Mouse (Mus musculus): ENCODE measurements around the gene Disp1. TPM values are rescaled to one million over a fixed set of nuclear protein-coding genes. Genes with fewer than 3 reads are reported as not detected.
A peak's percentile ranks its signal among the peaks of the same experiment; 100 is the strongest.

Gene Disp1
- polyA plus RNA-seq, 1 experiment from 2014 or later = 8.2 TPM

GRCm38 (mm10) chr1:183194763-183195162 lies 26.6 kb downstream of the Disp1 start:
- no peak overlapping the region for H3K4me3 ChIP-seq
- no peaks in the 10 kb centered on the region for H3K27me3 ChIP-seq
- no peaks in the 10 kb centered on the region for H3K9me3 ChIP-seq (replicated peaks)
- no peak overlapping the region for H3K9ac ChIP-seq
- H3K4me2 ChIP-seq = no peak overlapping the region
- 78% methylated on average over 18 of the region's 18 CpGs for WGBS
- H3K4me1 ChIP-seq = peaks cover 29% of the 10 kb centered on the region
- no peak for ATAC-seq
- no peaks in the 10 kb centered on the region for H3K36me3 ChIP-seq (ENCODE audit: poor library complexity, severe bottlenecking)
- no peak overlapping the region for H3K27ac ChIP-seq

GRCm38 (mm10) chr1:183194151-183194550 lies 27.2 kb downstream of the Disp1 start:
- H3K27me3 ChIP-seq = no peaks in the 10 kb centered on the region
- WGBS = 36% methylated on average over 5 of the region's 5 CpGs
- H3K9me3 ChIP-seq (replicated peaks) = no peaks in the 10 kb centered on the region
- no peak overlapping the region for H3K27ac ChIP-seq
- H3K4me3 ChIP-seq = no peak overlapping the region
- peaks cover 35% of the 10 kb centered on the region for H3K4me1 ChIP-seq
- ATAC-seq = no peak
- H3K4me2 ChIP-seq = no peak overlapping the region
- no peak overlapping the region for H3K9ac ChIP-seq
- no peaks in the 10 kb centered on the region for H3K36me3 ChIP-seq (ENCODE audit: poor library complexity, severe bottlenecking)

- H3K9ac ChIP-seq = no peak overlapping the region
- no peak for ATAC-seq
- WGBS = 73% methylated on average over 10 of the region's 10 CpGs
- H3K27me3 ChIP-seq = no peaks in the 10 kb centered on the region
- H3K9me3 ChIP-seq (replicated peaks) = no peaks in the 10 kb centered on the region
- H3K4me1 ChIP-seq = peaks cover 41% of the 10 kb centered on the region
- H3K27ac ChIP-seq = no peak overlapping the region
- H3K4me2 ChIP-seq = no peak overlapping the region
- H3K4me3 ChIP-seq = no peak overlapping the region
- no peaks in the 10 kb centered on the region for H3K36me3 ChIP-seq (ENCODE audit: poor library complexity, severe bottlenecking)
Measured at GRCm38 (mm10) chr1:183191398-183191797, 29.9 kb downstream of the Disp1 start.

- Histone ChIP-seq H3K4me2 (no peak overlapping the region), H3K36me3 (ENCODE audit: poor library complexity, severe bottlenecking) (no peaks in the 10 kb centered on the region), H3K9ac (no peak overlapping the region), H3K9me3 (replicated peaks) (no peaks in the 10 kb centered on the region), H3K4me3 (no peak overlapping the region), H3K27me3 (no peaks in the 10 kb centered on the region), H3K4me1 (peaks cover 41% of the 10 kb centered on the region), H3K27ac (no peak overlapping the region)
- 82% methylated on average over 9 of the region's 9 CpGs for WGBS
- no peak for ATAC-seq
Measured at GRCm38 (mm10) chr1:183190456-183190855, 30.9 kb downstream of the Disp1 start.

- Histone ChIP-seq H3K27ac (no peak overlapping the region), H3K4me1 (peaks cover 35% of the 10 kb centered on the region), H3K4me3 (no peak overlapping the region), H3K4me2 (no peak overlapping the region), H3K27me3 (no peaks in the 10 kb centered on the region), H3K9me3 (replicated peaks) (no peaks in the 10 kb centered on the region), H3K9ac (no peak overlapping the region), H3K36me3 (ENCODE audit: poor library complexity, severe bottlenecking) (no peaks in the 10 kb centered on the region)
- no peak for ATAC-seq
- WGBS = 39% methylated on average over 10 of the region's 10 CpGs
Measured at GRCm38 (mm10) chr1:183189014-183189662, 32.2 kb downstream of the Disp1 start.

GRCm38 (mm10) chr1:183188115-183189013 lies 33.0 kb downstream of the Disp1 start:
- Histone ChIP-seq H3K9me3 (replicated peaks) (no peaks in the 10 kb centered on the region), H3K4me2 (no peak overlapping the region), H3K9ac (no peak overlapping the region), H3K27me3 (no peaks in the 10 kb centered on the region), H3K4me1 (peaks cover 34% of the 10 kb centered on the region), H3K27ac (no peak overlapping the region), H3K4me3 (no peak overlapping the region), H3K36me3 (ENCODE audit: poor library complexity, severe bottlenecking) (no peaks in the 10 kb centered on the region)
- no peak for ATAC-seq
- 87% methylated on average over 20 of the region's 20 CpGs for WGBS

- WGBS = 81% methylated on average over 6 of the region's 6 CpGs
- no peak for ATAC-seq
- Histone ChIP-seq H3K4me3 (no peak overlapping the region), H3K27ac (no peak overlapping the region), H3K36me3 (ENCODE audit: poor library complexity, severe bottlenecking) (no peaks in the 10 kb centered on the region), H3K4me2 (no peak overlapping the region), H3K27me3 (no peaks in the 10 kb centered on the region), H3K9me3 (replicated peaks) (no peaks in the 10 kb centered on the region), H3K9ac (no peak overlapping the region), H3K4me1 (peaks cover 41% of the 10 kb centered on the region)
Measured at GRCm38 (mm10) chr1:183185560-183185959, 35.8 kb downstream of the Disp1 start.

- Histone ChIP-seq H3K9me3 (replicated peaks) (no peaks in the 10 kb centered on the region), H3K9ac (no peak overlapping the region), H3K4me2 (no peak overlapping the region), H3K4me3 (no peak overlapping the region), H3K27me3 (no peaks in the 10 kb centered on the region), H3K36me3 (ENCODE audit: poor library complexity, severe bottlenecking) (no peaks in the 10 kb centered on the region), H3K27ac (no peak overlapping the region), H3K4me1 (peaks cover 33% of the 10 kb centered on the region)
- 66% methylated on average over 5 of the region's 5 CpGs for WGBS
- ATAC-seq = no peak
Measured at GRCm38 (mm10) chr1:183184681-183185080, 36.6 kb downstream of the Disp1 start.

GRCm38 (mm10) chr1:183183565-183183964 lies 37.8 kb downstream of the Disp1 start:
- no peak overlapping the region for H3K9ac ChIP-seq
- no peaks in the 10 kb centered on the region for H3K9me3 ChIP-seq (replicated peaks)
- 69% methylated on average over 5 of the region's 5 CpGs for WGBS
- ATAC-seq = peak; percentile 85
- H3K27ac ChIP-seq = no peak overlapping the region
- no peak overlapping the region for H3K4me2 ChIP-seq
- H3K4me1 ChIP-seq = peaks cover 28% of the 10 kb centered on the region
- no peaks in the 10 kb centered on the region for H3K27me3 ChIP-seq
- no peaks in the 10 kb centered on the region for H3K36me3 ChIP-seq (ENCODE audit: poor library complexity, severe bottlenecking)
- H3K4me3 ChIP-seq = no peak overlapping the region

GRCm38 (mm10) chr1:183182641-183183414 lies 38.5 kb downstream of the Disp1 start:
- H3K4me1 ChIP-seq = peaks cover 31% of the 10 kb centered on the region
- no peak overlapping the region for H3K9ac ChIP-seq
- peak overlapping the region; percentile 23 for H3K27ac ChIP-seq
- peak; percentile 57 for ATAC-seq
- no peak overlapping the region for H3K4me2 ChIP-seq
- 16% methylated on average over 12 of the region's 12 CpGs for WGBS
- no peak overlapping the region for H3K4me3 ChIP-seq
- no peaks in the 10 kb centered on the region for H3K27me3 ChIP-seq
- no peaks in the 10 kb centered on the region for H3K9me3 ChIP-seq (replicated peaks)
- no peaks in the 10 kb centered on the region for H3K36me3 ChIP-seq (ENCODE audit: poor library complexity, severe bottlenecking)

- Histone ChIP-seq H3K4me2 (no peak overlapping the region), H3K9me3 (replicated peaks) (no peaks in the 10 kb centered on the region), H3K4me3 (no peak overlapping the region), H3K9ac (no peak overlapping the region), H3K36me3 (ENCODE audit: poor library complexity, severe bottlenecking) (no peaks in the 10 kb centered on the region), H3K27ac (peak overlapping the region; percentile 27; the same call in 1 of the 2 replicates), H3K4me1 (peaks cover 31% of the 10 kb centered on the region), H3K27me3 (no peaks in the 10 kb centered on the region)
- peak; percentile 71; the same call in 1 of the 2 replicates for ATAC-seq
- 37% methylated on average over 2 of the region's 2 CpGs for WGBS
Measured at GRCm38 (mm10) chr1:183181030-183181395, 40.3 kb downstream of the Disp1 start.

All from forebrain, embryonic 13.5 days (tissue).